Mouse (Mus musculus): Measurements from ENCODE around the gene Trpv4.
A peak's percentile ranks its signal among the peaks of the same experiment; 100 is the strongest.

Gene Trpv4

GRCm38 (mm10) chr5:114667228-114667856 lies 9.1 kb upstream of the Trpv4 start:
- DNase-seq (ENCODE audit: low spot score) = peak; percentile 99

DNA sequence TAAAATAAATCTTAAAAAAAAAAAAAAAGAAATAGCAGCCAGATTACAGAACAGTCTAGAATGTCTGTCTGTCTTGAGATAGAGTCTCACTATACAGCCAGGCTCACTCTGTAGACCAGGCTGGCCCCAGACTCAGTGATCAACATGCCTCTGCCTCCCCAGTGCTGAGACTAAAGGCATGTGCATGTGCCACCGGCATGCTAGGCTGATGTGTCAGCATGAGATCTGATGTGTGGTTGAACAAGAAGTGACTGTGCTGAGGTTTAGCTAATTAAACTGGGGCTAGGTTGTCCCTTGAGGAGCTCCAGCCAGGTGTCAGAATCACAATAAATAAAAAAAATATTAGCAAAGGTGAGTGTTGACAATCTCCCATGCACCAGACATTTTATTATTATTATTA lies 8.4 kb upstream of the Trpv4 start:
- DNase-seq (ENCODE audit: low spot score) = no peak

GRCm38 (mm10) chr5:114664750-114665149 lies 6.5 kb upstream of the Trpv4 start:
- DNase-seq (ENCODE audit: low spot score) = no peak

DNA sequence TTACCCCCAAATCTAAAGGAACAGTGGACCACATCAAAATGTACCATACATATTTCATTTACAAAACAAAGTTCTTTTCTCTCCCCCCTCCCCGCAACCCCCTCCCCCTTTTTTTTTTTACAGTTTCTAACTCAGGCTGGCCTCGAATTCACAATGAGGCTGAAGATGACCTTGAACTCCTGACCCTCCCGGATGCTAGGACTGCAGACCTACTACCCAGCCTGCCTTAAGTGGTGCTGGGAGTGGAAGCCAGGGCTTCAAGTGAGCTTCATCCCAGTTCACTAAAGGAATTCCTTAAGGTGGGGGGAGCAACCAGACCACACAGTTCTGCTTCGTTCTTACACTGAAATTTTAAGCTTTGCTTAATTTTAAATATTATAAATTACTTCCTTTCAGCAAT lies 5.9 kb upstream of the Trpv4 start:
- DNase-seq (ENCODE audit: low spot score) = no peak

DNA sequence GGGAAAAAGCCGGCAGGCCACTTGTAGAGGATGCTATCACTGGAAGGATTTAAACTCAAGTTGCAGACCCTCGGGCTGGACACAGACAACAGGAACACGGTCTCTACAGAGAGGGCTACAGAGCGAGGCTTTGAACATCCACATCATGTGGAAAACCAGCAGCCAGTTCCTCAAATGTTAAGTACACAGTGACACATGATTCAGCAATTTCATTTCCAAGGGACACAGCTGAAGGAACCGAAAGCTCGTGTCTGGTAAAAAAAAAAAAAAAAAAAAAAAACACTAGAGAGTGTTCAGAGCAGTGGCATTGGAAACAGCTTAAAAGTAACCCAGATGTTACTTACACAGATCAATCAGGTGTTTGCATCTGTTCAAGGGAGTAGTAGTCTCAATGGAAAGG lies 2.8 kb upstream of the Trpv4 start:
- no peak for DNase-seq (ENCODE audit: low spot score)

GRCm38 (mm10) chr5:114657426-114657825 lies 795 bp downstream of the Trpv4 start:
- DNase-seq (ENCODE audit: low spot score) = no peak

DNA sequence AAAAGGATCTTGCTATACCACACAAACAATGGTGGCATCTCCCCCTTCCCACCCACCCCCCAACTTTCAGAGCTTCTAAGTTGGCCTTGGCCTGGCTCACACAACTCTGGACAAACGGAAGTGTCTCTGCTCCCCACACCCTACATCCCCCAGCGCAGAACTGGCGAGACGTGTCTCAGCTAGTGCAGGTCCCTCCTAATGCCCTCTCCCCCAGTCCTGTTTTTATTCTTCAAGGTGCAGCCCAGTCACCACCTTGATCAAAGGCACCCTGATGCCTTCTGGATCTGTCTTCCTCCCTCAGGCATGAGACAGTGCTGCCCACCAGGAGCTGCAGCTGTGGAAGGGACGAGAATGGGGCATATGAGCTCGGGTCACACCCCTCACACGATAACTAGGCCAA lies 1.9 kb downstream of the Trpv4 start:
- no peak for DNase-seq (ENCODE audit: low spot score)

GRCm38 (mm10) chr5:114655721-114656120 lies 2.5 kb downstream of the Trpv4 start:
- no peak for DNase-seq (ENCODE audit: low spot score)

DNA sequence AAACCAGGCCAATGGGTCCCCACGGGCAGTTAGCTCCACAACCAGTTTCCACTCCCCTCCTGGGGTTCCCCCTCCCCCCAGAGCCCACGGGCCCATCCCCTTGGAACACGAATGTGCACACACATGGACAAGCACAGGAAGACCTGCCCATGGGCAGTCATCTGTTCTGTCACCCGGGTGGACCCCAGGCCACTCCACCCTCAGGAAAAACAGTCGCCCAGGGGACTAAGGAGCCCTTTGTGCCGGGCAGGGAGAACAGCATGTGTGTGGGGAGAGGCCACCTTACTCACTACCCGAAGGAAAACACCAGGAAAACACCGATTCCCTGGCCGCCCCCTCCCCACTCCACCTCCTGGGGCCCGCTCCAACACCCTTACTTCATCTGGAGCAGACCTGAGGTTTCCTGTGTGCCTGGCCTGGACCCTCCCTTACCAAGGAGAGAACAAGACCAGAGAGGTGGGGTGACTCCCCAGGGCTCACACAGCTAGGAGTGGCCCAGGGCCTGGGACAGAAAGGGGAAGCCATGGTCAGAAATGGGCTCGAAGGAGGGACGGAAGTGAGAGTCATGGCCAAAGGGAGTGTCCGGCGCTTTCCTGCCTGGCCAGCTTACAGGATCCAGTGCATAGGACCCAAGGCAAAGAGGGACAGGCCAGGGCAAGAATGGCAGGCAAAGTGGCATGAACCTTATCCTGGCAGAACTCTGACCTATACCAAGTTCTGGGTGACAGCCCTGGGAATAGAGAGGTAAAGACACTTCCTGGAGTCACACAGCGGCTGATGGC lies 4.4 kb downstream of the Trpv4 start:
- no peak for DNase-seq (ENCODE audit: low spot score)

DNA sequence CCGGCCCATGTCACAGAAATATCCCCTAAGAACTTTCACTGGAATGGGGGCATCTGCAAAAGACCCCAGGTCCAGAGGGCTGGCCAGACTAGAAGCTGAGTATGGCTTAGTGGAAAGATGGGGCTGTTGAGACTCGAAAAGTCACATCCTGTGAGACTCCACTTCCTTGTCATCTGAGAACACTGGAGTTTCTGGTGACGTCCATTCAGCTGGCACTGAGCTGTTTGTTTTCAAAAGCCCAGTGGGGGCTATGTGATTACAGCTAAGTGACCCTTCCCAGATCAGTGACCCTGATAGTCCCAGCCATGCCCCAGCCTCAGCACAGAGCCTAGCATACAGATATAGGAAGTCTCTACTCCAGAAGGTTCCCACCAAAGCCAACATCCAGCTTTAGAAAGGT lies 6.8 kb downstream of the Trpv4 start:
- no peak for DNase-seq (ENCODE audit: low spot score)

DNA sequence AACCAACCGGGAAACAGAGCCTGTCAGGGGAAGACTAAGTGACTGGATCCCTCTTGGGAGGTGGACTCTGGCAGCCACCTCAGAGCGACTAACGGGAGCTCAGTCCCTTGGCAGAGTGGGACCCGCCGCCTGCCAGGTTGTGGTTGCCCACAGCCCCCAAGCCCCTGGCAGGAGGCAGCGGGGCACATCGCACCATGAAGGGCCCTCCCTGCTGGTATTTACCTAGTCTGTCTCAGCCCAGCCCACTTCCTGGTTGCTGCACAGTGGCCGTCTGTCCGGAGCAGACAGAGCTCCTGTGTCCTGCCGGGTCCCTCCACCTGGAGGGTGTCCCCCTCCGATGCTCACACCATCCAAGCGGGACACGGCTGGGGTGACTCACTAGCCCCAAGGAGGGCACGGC lies 7.2 kb downstream of the Trpv4 start:
- DNase-seq (ENCODE audit: low spot score) = no peak

- DNase-seq (ENCODE audit: low spot score) = no peak
Observed at GRCm38 (mm10) chr5:114648728-114649311, 9.4 kb downstream of the Trpv4 start.

DNA sequence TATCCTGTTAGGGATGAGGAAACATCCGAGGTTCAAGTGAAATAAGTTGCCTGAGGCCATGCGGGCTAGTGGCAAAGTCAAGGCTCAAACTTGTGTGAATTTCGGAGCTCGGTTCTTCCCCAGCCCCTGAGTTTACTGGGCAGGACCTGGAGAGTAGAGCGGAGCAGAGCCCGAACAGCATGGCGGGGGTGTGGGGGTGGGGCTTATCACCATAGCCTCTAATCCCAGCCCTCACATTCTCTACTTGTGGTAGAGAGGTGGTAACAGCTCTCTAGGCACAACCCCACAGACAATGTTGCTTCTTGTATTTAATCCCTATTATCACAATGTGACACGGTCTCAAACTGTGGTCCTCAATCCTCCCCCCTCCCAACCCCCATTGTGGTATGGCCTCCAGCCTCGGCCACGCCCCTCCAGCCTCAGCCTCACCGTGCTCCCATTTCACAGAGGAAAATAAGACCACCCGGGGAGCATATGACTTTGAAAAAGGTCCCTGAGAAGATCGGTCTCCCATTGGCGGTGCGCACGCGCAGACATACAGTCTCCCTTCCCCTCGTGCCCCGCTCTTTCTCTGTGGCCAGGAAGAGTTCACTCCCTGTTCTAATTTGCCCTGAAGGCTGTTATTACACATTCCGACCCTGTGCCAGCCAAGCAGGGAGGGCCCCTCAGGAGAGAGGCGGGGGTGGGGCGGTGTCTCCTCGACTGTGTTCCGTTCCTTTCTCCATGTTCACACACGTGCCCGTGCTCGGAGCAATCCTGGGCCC lies 10.8 kb downstream of the Trpv4 start:
- DNase-seq (ENCODE audit: low spot score) = no peak

- DNase-seq (ENCODE audit: low spot score) = no peak
Observed at GRCm38 (mm10) chr5:114645916-114646315, 12.3 kb downstream of the Trpv4 start.

DNA sequence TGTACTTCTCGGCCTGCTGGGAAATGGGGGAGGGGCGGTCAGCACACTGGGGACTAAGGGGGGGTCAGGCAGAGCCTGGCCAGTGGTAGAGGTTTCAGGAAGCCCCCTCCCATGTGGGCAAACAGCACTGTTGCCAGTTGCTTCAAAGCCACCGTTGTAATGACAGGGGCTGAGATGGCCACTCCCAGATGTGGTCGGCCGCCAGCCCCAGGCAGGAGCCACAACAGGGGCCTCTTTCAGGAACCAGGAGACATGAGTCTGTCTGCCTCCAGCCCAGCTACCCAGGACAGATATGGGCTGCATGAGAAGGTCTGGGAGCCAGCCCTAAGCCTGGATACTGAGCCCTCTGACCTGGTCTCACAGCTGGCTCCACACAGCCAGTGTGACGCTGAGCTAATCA lies 13.3 kb downstream of the Trpv4 start:
- no peak for DNase-seq (ENCODE audit: low spot score)

- no peak for DNase-seq (ENCODE audit: low spot score)
Observed at GRCm38 (mm10) chr5:114640809-114641208, 17.4 kb downstream of the Trpv4 start.

- DNase-seq (ENCODE audit: low spot score) = no peak
Observed at GRCm38 (mm10) chr5:114639645-114639957, 18.6 kb downstream of the Trpv4 start.

GRCm38 (mm10) chr5:114638769-114639644 lies 19.2 kb downstream of the Trpv4 start:
- DNase-seq (ENCODE audit: low spot score) = peak; percentile 90

GRCm38 (mm10) chr5:114636091-114636490 lies 22.1 kb downstream of the Trpv4 start:
- DNase-seq (ENCODE audit: low spot score) = no peak

GRCm38 (mm10) chr5:114631336-114631735 lies 26.9 kb downstream of the Trpv4 start:
- peak; percentile 31 for DNase-seq (ENCODE audit: low spot score)

- DNase-seq (ENCODE audit: low spot score) = peak; percentile 69
Observed at GRCm38 (mm10) chr5:114625590-114625989, 32.6 kb downstream of the Trpv4 start.

GRCm38 (mm10) chr5:114620305-114620704 lies 37.9 kb downstream of the Trpv4 start:
- peak; percentile 30 for DNase-seq (ENCODE audit: low spot score)
